Mouse (Mus musculus): ENCODE results near the gene Traf2. TPM values are rescaled to one million over a fixed set of nuclear protein-coding genes. Genes with fewer than 3 reads are reported as not detected.

Gene Traf2
- total RNA-seq, 2 experiments from 2014 or later: 16.1 to 18.3 TPM

- intact Hi-C loops (cut with DNase I): no loop called here
- no peak for DNase-seq
Measured at GRCm38 (mm10) chr2:25549021-25549991, 2.6 kb upstream of the Traf2 start.

DNA sequence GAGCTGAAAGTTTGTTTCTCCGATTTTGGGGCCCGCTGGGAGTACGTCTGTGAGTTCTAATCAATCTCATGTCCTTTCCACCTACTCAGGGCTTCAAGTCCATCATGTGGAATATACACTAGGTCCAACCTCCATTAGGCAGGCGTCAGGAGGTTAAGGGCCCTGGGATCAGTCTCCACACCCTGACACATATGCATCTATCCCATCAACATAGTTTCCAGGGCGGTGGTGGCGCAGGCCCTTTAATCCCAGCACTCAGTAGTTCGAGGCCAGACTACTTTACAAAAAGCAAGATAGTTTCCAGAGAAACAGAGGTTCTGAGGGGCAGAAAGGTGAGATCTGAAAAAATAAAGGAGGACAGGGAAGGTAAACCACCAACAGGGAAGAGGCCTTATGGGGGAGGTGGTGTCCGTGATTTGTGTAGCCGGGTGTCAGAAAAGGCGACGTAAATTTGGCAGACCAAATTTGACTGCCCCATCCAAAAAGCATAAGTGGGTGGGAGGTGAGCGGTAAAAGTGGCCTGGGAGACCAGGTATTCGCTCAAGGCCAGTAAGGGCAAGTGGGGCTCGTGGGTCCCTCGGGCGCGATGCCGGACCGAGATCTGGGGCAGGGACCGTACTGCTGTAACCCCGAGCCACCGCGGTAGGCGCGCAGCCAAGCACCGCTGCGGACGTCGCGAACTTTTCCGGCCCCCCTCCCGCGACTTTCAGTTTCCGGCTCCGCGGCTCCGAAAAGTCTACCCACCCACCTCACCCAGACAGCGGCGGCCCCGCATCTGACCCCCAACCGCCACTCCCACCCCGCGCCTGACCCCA, 537 bp downstream of the Traf2 start:
- intact Hi-C loops (cut with DNase I): no loop called here
- peak in 1 of 2 experiments; percentile 88 for DNase-seq

DNA sequence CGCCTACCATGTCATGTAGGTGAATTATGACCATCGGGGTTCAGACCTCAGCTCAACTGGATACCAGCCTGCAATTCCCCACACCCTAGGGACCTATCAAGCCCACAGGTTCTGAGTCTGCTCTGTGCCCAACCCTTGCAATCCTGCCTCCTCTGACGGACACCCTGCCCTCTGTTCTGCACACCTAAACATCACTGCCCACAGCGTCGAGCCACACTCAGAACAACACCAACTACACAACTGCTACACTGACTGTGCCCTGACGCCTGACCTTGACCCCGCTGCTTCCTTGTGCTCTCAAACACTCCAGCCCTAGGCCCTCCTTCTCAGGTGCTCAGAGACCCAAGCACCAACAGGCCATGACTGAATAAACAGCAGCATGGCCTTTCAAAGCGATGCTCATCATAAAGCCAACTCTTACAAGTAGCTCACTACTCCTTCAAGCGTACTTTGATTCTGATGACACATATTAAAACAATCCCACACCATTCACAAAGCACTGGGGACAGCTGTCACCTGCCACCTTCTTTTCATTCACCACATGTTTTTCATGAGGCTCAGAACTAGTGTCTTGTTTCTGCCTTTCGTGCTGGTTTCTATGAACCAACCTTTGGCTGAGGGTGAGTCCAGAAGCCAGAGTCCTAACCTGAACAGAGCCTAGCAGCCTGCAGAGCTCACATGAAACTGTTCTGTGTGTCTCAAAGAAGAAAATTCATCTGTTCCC, 4.9 kb downstream of the Traf2 start:
- no peak for DNase-seq
- intact Hi-C loops (cut with DNase I): no loop called here

- no peak for DNase-seq
- intact Hi-C loops (cut with DNase I): no loop called here
Measured at GRCm38 (mm10) chr2:25540541-25540948, 6.2 kb downstream of the Traf2 start.

DNA sequence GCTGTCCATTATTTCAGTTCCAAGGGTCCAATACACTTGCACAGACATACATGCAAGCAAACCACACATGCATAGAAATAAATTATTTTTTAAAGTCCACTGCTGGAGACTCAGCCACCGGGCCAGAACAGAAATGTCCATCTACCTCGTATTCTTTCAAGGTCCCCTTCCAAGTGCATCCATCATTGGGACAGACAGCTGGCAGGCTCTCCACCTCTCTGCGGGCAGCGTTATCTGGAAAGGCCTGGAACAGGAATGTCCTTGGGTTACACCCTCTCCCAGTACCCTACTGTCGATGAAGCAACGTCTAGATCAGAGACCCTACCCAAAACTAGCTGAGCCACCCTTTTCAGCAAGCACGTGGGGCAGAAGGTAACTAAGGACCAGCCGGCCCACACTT, 10.2 kb downstream of the Traf2 start:
- intact Hi-C loops (cut with DNase I): no loop called here

GRCm38 (mm10) chr2:25534866-25535182, 11.9 kb downstream of the Traf2 start:
- intact Hi-C loops (cut with DNase I): no loop called here

More for the DNA sequence above, 10.2 kb downstream of the Traf2 start:
- DNase-seq: peak in 1 of 2 experiments; percentile 44

DNA sequence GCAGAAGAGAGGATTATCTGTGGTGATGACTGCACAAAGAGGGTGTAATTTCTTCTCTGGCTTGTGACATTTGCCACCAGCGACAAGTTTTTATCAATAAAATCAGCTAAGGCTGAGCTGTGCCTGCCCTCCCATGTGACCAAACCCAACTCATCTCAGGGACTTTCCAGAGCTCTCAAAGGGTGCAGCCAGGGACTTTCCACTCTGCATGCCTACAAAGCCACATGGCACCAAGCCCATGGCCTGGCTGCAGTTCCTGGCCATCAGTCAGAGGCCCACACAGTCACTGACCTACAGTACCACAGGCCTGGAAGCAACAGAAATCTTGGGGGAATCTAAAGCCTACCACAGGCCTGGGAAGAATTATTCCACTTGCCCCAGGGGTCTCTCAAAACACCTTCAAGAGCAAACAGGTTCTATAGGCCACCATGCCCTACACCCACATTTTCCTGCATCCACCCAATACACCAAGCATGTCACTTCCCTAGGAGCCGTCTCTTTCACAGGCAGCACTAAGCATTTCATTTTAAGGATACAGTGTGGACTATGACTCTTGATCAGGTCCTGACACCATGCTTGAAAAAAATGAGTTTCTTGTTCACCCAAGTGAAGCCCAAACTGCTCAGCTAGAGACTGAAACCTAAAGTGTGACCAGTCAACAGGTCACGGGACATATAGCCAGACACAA, 12.4 kb downstream of the Traf2 start:
- intact Hi-C loops (cut with DNase I): no loop called here
- peak; percentile 91 for DNase-seq

More at GRCm38 (mm10) chr2:25534866-25535182, 11.9 kb downstream of the Traf2 start:
- DNase-seq: no peak

- intact Hi-C loops (cut with DNase I): no loop called here
Measured at GRCm38 (mm10) chr2:25533707-25534106, 13.0 kb downstream of the Traf2 start.

GRCm38 (mm10) chr2:25526510-25527302, 20.0 kb downstream of the Traf2 start:
- intact Hi-C loops (cut with DNase I): no loop called here
- DNase-seq: no peak

More at GRCm38 (mm10) chr2:25533707-25534106, 13.0 kb downstream of the Traf2 start:
- DNase-seq: no peak

DNA sequence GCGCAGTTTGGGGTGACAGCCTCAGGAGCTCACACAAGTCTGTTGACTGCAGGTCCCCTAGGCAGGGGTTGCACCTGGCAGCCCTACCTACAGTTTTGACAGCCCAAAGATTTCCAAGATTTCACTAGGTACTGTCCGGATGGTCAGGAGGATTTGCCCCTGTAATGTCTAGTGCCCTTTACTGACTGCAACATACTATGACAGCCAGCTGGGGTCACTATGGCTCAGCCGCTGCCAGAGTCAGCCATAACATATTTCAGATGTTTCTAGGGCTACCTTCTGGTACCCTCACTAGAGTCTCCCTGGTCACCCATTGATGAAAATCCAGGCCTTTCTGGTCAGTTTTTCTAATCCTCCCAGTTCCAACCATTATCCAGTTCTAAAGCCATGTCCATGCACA, 36.8 kb downstream of the Traf2 start:
- intact Hi-C loops (cut with DNase I): loop anchor here (1.0 kb wide), 1 partner anchor 40 kb away; no protein-coding TSS in a partner anchor
- peak in 1 of 2 experiments; percentile 12 for DNase-seq

DNA sequence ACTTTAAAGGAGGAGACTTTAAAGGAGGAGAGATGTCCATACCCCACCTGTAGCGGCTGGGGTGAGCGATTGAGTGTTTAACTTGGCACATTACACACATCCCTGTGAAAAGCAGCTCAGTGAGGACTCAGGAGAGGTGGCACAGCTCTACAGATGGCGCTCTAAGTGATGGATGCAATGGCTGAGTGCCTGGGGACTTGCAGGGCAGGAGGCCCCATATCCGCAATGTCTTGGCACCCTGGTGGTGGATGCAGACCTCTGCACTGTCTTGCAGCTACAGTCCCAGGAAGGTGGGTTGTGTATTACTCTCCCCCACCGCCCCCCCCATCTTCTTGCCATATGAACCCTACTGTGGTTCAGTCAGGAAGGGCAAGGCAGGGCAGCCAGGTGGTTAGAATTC, 39.8 kb downstream of the Traf2 start:
- intact Hi-C loops (cut with DNase I): no loop called here

DNA sequence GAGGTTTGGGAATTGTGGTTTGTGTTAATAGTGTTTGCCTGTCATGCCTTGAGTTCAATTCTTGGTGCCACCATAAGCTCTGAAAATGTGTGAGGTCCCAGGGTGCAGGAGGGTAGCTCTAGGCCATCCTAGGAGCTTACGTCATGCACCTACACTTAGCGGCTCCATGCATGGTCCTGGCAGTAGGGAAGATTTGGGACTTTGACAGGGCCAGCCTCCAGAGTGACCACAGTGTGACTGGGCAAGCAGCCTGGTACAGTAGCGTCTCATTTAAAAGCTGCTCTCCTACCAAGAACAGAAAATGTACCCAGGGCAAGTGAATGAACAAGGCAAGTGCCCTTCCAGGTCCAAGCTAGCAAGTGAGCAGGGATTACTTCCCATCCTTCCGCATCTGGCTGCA, 40.9 kb downstream of the Traf2 start:
- DNase-seq: no peak
- intact Hi-C loops (cut with DNase I): no loop called here

More for the DNA sequence above, 39.8 kb downstream of the Traf2 start:
- DNase-seq: peak; percentile 23 to 27

DNA sequence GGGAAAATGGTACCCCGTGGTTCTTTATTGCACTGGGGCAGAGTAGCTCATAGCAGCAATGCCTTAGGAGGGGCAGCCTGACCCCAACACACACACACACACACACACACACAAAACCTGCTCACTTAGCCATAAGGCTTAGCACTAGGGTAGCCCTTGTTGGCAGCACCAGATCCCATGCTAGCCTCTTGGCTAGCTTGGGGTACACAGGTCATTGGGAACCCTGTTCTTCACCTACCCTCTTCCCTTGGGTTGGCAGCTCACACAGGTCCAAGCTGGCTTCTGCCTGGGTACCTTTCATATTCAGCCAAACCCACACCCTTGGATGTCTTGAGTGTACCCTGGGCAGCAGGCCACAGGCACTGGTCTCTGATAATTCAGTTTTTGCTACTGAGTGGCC, 41.7 kb downstream of the Traf2 start:
- DNase-seq: no peak
- intact Hi-C loops (cut with DNase I): no loop called here

GRCm38 (mm10) chr2:25504538-25504937, 42.2 kb downstream of the Traf2 start:
- intact Hi-C loops (cut with DNase I): no loop called here
- DNase-seq: no peak

- intact Hi-C loops (cut with DNase I): no loop called here
- no peak for DNase-seq
Measured at GRCm38 (mm10) chr2:25502726-25503125, 44.0 kb downstream of the Traf2 start.

GRCm38 (mm10) chr2:25501593-25502486, 44.9 kb downstream of the Traf2 start, which contains the start of gene C8g:
Gene C8g (minus strand): TSS chr2:25501719.
- intact Hi-C loops (cut with DNase I): no loop called here

GRCm38 (mm10) chr2:25500576-25501405, 45.9 kb downstream of the Traf2 start, which contains the start of gene Fbxw5:
Gene Fbxw5 (plus strand): TSS chr2:25500750.
- peak; percentile 87 to 90 for DNase-seq
- intact Hi-C loops (cut with DNase I): no loop called here

More at GRCm38 (mm10) chr2:25501593-25502486, 44.9 kb downstream of the Traf2 start, which contains the start of gene C8g:
- peak in 1 of 2 experiments; percentile 21 for DNase-seq

Measured in heart, postnatal 10 days (tissue).